Mouse (Mus musculus) intestine, postnatal 0 days (tissue): ENCODE measurements at regions not wholly inside any gene's neighbourhood (a gene's known extent, or its start where the extent isn't known, plus 50 kb on each side); places are given as distances from the start of the nearest gene placed in this dataset.
A peak's percentile ranks its signal among the peaks of the same experiment; 100 is the strongest.
"Not testable (repeated sequence)": the region's sequence is repeated elsewhere in the genome, so short reads cannot be mapped to it uniquely, and the experiment has no call there.

Experiments
- ATAC-seq: fragments of 200-750 bp; cut with Nextera tagmentation; 2 replicates; pipeline ENCODE4 v1.8.0; 2017; ENCODE audit warnings: mild to moderate bottlenecking, moderate TSS enrichment, moderate library complexity
- H3K27ac ChIP-seq: fragments of 300-500 bp; sonication (generic); 2 replicates; pipeline ENCODE4 v1.5.1; 2014; ENCODE audit warnings: mild to moderate bottlenecking, low read depth, low read length, moderate library complexity
- H3K27me3 ChIP-seq: fragments of 300-500 bp; sonication (generic); replicated peaks from 2 replicates; pipeline ENCODE4 v1.6.1; 2014; ENCODE audit warnings: low read length, mixed read lengths; ENCODE audit not compliant: control insufficient read depth, insufficient read depth
- H3K36me3 ChIP-seq: fragments of 300-500 bp; sonication (generic); 2 replicates; pipeline ENCODE4 v1.6.1; 2014; ENCODE audit warnings: mild to moderate bottlenecking, moderate library complexity; ENCODE audit not compliant: control insufficient read depth, insufficient read depth
- H3K4me1 ChIP-seq: fragments of 300-500 bp; sonication (generic); replicated peaks from 2 replicates; pipeline ENCODE4 v1.6.1; 2014; ENCODE audit warnings: antibody characterized with exemption, low read length, mixed read lengths; ENCODE audit not compliant: control insufficient read depth, insufficient read depth
- H3K4me2 ChIP-seq: fragments of 300-500 bp; sonication (generic); replicated peaks from 2 replicates; pipeline ENCODE4 v1.6.1; 2014; ENCODE audit warnings: low read depth, mild to moderate bottlenecking, moderate library complexity
- H3K4me3 ChIP-seq: fragments of 300-500 bp; sonication (generic); 2 replicates; pipeline ENCODE4 v1.5.1; 2014; ENCODE audit warnings: low read depth, low read length
- H3K9ac ChIP-seq: fragments of 300-500 bp; sonication (generic); 2 replicates; pipeline ENCODE4 v1.6.1; 2014; ENCODE audit warnings: mild to moderate bottlenecking, low read depth, low read length
- H3K9me3 ChIP-seq: fragments of 300-500 bp; sonication (generic); 2 replicates; pipeline ENCODE4 v1.6.1; 2016; ENCODE audit warnings: mixed run types; ENCODE audit not compliant: control insufficient read depth
- CTCF ChIP-seq: sonication (generic); IDR thresholded peaks from 2 replicates; pipeline ENCODE4 v1.5.1; 2016; ENCODE audit warnings: low read depth, mild to moderate bottlenecking, control low read depth, antibody characterized with exemption, moderate library complexity
- WGBS: fragments of 180-500 bp; shearing (Covaris S2); extraction: QIAGEN DNeasy Blood & Tissue Kit; methylation state at CpG from one replicate; pipeline ENCODE4 v1.1.7; 2014; 5-methylcytosine and 5-hydroxymethylcytosine counted together

DNA sequence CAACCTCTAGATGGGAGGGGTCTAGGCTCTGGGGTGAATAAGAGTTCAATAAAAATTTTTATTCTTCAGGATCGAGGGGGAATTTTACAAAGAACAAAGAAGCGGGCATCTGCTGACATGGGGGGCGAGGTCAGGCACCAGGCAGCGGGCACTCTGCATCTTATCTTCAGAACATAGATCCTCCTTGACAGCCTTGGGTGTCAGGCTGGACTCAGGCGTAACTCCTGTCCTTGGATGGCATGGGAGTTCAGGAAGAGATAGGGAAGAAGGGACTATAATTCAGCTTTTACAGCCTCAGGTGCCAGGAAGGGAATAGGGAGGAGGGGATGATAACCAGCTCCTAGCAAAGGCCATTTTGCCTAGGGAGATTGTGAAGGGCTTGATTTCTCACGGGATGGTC is 753.1 kb downstream of the Gm10330 start:
- WGBS: 76% methylated on average over 6 of the region's 6 CpGs
- H3K4me3 ChIP-seq, H3K4me2 ChIP-seq, H3K27me3 ChIP-seq, H3K4me1 ChIP-seq, ATAC-seq, H3K9ac ChIP-seq, H3K9me3 ChIP-seq, H3K27ac ChIP-seq, H3K36me3 ChIP-seq: not testable (repeated sequence)

DNA sequence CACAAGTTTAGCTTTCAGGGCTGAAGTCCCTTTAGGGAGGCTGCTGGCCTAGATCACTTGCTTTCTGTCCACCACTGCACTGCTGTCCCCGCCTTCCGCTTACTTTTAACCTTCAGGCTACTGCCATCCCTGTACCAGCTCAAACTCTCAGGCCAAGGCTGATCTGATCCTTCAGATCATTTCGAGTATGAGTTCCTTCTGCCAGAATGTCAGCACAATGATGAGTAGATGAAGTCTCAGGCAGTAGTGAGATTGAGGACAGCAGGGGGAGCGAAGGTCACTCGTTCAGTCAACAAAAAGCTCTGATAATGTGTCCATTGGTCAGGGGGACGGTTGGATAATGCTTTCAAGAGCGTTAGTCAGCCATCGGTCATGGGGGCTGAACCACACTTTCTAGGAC is 756.5 kb downstream of the Gm10330 start:
- H3K36me3 ChIP-seq, H3K4me1 ChIP-seq, H3K9me3 ChIP-seq, H3K9ac ChIP-seq, H3K27me3 ChIP-seq, ATAC-seq, H3K4me2 ChIP-seq, H3K27ac ChIP-seq, H3K4me3 ChIP-seq: not testable (repeated sequence)
- 79% methylated on average over 7 of the region's 8 CpGs for WGBS

DNA sequence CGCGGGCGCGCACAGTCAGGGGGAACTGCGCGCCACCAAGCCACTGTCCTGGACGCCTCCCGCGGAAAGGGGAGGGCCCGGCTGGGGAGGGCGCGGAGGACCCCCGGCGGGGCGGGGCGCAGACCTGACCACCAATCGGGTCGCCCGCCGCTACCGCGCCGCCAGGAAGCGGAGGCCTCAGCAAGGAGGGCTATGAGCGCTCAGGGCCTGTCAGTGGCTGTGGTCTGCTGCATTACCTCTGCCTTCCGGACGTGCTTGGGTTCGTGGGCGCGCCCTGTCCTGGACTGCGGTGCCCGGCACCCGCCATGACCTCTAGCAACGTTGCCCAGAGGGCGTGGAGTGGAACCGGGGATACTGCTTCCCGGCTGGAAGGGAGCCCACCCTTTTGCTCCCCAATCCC is 769.9 kb downstream of the Gm10330 start:
- TF ChIP-seq CTCF: peak; percentile 29; the same call in 1 of the 2 replicates
- H3K27me3 ChIP-seq, H3K4me1 ChIP-seq, H3K9ac ChIP-seq, H3K36me3 ChIP-seq, H3K9me3 ChIP-seq, H3K27ac ChIP-seq, ATAC-seq: not testable (repeated sequence)
- Histone ChIP-seq H3K4me3 (peak overlapping the region; percentile 39), H3K4me2 (peak overlapping the region; percentile 63)
- 2% methylated on average over 33 of the region's 37 CpGs for WGBS

DNA sequence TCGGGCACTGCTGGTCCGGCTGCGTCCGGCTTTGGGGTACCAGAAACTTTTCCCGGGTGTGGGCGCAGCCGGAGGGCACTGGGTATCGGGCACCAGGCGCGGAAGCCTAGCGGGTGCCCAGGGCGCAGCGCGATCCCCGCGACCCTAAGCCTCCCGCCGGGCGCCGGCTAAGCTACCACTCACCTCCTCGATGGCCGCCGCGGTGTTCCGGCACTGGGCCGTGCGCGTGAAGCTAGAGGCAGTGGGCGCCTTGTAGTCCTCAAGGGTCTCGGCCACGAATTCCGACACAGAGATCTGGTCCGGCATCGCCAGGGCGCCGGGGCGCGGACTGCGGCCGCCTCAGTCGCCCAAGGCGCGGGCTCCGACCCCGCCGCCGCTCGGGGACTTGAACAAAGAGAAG is 770.4 kb downstream of the Gm10330 start:
- not testable (repeated sequence) for ATAC-seq, H3K27me3 ChIP-seq, H3K9ac ChIP-seq, H3K4me1 ChIP-seq, H3K9me3 ChIP-seq, H3K27ac ChIP-seq, H3K36me3 ChIP-seq
- peak overlapping the region; percentile 39 for H3K4me3 ChIP-seq
- 1% methylated on average over 21 of the region's 48 CpGs for WGBS
- H3K4me2 ChIP-seq: peak overlapping the region; percentile 63
